Mouse (Mus musculus): ENCODE data around the gene Fyn.

- TF ChIP-seq POLR2A (IDR thresholded peaks at IDR 0.05; ENCODE audit: borderline replicate concordance, extremely low read depth, low read depth, low read length) (no peak), CTCF (IDR thresholded peaks at IDR 0.05; ENCODE audit: insufficient read depth, low read length) (no peak)
Measured at GRCm38 (mm10) chr10:39349781-39350364, 18.8 kb upstream of the Fyn start.

Measured in lung, adult 2 months (tissue).